Mouse (Mus musculus) C2C12 (cell line): Measurements from ENCODE around the gene Bank1. TPM values are rescaled to one million over a fixed set of nuclear protein-coding genes. Genes with fewer than 3 reads are reported as not detected.

Source experiments
- H3K27me3 ChIP-seq: one replicate; pipeline ENCODE4 v1.6.1; 2011; ENCODE audit not compliant: control insufficient read depth, insufficient read depth, insufficient read length
- H3K36me3 ChIP-seq: one replicate; pipeline ENCODE4 v1.6.1; 2011; ENCODE audit not compliant: control insufficient read depth, insufficient read depth
- H3K4me3 ChIP-seq: one replicate; pipeline ENCODE4 v1.5.1; 2011; ENCODE audit warnings: mild to moderate bottlenecking, control low read depth; ENCODE audit not compliant: poor library complexity, insufficient read depth, severe bottlenecking
- H3K79me2 ChIP-seq: one replicate; pipeline ENCODE4 v1.6.1; 2011; ENCODE audit not compliant: control insufficient read depth, insufficient read depth
- H3K79me3 ChIP-seq: one replicate; pipeline ENCODE4 v1.6.1; 2011; ENCODE audit warnings: low read depth, control low read depth
- H3ac ChIP-seq: one replicate; pipeline ENCODE3; 2011; ENCODE audit warnings: low read depth; ENCODE audit not compliant: control insufficient read depth, insufficient read length
- CEBPB ChIP-seq: IDR thresholded peaks from one replicate; pipeline ENCODE4 v1.6.1; 2011; ENCODE audit warnings: low read depth, mild to moderate bottlenecking, control low read depth, moderate library complexity
- CTCF ChIP-seq: IDR thresholded peaks from one replicate; pipeline ENCODE4 v1.5.1; 2011; ENCODE audit not compliant: control insufficient read depth, insufficient read depth, insufficient read length
- FOSL1 ChIP-seq: IDR thresholded peaks from one replicate; pipeline ENCODE4 v1.8.0; 2011; ENCODE audit warnings: mild to moderate bottlenecking, low read length; ENCODE audit not compliant: poor library complexity, insufficient read depth, severe bottlenecking
- MAX ChIP-seq: IDR thresholded peaks from one replicate; pipeline ENCODE4 v1.6.1; 2011; ENCODE audit warnings: mild to moderate bottlenecking, control low read depth
- MYOD1 ChIP-seq: IDR thresholded peaks from one replicate; pipeline ENCODE4 v1.6.1; 2011; ENCODE audit warnings: low read depth; ENCODE audit not compliant: control insufficient read depth, insufficient read length
- MYOG ChIP-seq: IDR thresholded peaks from one replicate; pipeline ENCODE4 v1.6.1; 2011; ENCODE audit not compliant: control insufficient read depth, insufficient read length; ENCODE audit errors: extremely low read depth
- USF1 ChIP-seq: IDR thresholded peaks from one replicate; pipeline ENCODE4 v1.6.1; 2011; ENCODE audit warnings: low read depth, mild to moderate bottlenecking, control low read depth, moderate library complexity
- polyA plus RNA-seq: library from polyadenylated mRNA; unstranded; fragments of >200 nt; fragmentation: generic; extraction: Trizol; gene quantifications from one replicate; pipeline ENCODE4 v1.2.1, GENCODE M21; 2012; ENCODE audit warnings: missing spikeins

Gene Bank1
- polyA plus RNA-seq, 1 experiment, result not detected

DNA sequence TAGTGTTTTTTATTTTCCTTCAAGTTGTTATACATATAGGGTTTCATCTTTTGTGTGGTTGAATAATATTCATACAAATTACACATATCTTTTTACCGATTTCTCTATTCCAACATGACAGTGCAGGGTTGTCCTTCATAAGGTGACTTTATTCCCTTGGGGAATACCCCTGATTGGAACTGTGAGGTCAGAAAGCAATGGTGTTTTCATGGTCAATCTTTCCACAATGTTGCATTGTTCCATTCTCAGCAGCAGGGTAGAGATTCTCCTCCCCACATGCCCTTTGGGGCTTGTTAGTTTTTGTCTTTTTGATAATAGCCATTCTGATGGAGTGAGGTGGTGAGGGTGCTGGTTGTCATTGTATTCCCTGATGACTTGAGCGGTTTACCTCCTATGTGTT, 80.9 kb downstream of the Bank1 start:
- no peaks in the 10 kb centered on the region for H3K27me3 ChIP-seq
- H3K4me3 ChIP-seq, result no peak overlapping the region
- no peaks in the 10 kb centered on the region for H3K79me3 ChIP-seq
- no peaks in the 10 kb centered on the region for H3K36me3 ChIP-seq
- TF ChIP-seq CTCF, result no peak
- TF ChIP-seq USF1, result no peak
- TF ChIP-seq MAX, result no peak
- TF ChIP-seq MYOG, result no peak
- TF ChIP-seq MYOD1, result no peak
- TF ChIP-seq FOSL1, result no peak
- TF ChIP-seq CEBPB, result no peak
- no peaks in the 10 kb centered on the region for H3K79me2 ChIP-seq
- no peak overlapping the region for H3ac ChIP-seq

DNA sequence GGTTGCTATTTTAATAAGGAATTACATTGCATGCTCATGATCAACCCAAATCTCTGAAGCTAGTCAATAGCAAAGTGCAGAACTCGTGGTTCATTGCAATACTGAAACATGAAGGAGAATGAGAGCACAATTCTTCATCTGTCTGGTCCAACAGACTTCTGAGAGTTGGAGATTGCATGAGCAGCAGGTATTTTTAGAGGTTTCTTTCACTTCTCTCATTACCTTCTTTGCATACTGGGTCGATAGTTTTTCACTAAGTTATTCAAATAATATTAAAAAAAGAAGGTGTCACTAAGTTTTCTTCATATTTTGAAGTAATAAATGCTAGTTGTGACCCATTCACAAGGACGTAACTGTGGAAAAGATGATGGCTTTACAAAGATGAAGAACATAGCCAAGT, 87.1 kb downstream of the Bank1 start:
- H3K36me3 ChIP-seq, result no peaks in the 10 kb centered on the region
- TF ChIP-seq MYOD1, result no peak
- TF ChIP-seq MYOG, result no peak
- TF ChIP-seq FOSL1, result no peak
- TF ChIP-seq CTCF, result no peak
- no peak for TF ChIP-seq CEBPB
- no peak for TF ChIP-seq USF1
- no peak for TF ChIP-seq MAX

GRCm38 (mm10) chr3:136233507-136233906, 92.4 kb downstream of the Bank1 start:
- Histone ChIP-seq H3K36me3 (no peaks in the 10 kb centered on the region), H3K79me2 (no peaks in the 10 kb centered on the region), H3K27me3 (no peaks in the 10 kb centered on the region), H3K79me3 (no peaks in the 10 kb centered on the region), H3K4me3 (no peak overlapping the region), H3ac (no peak overlapping the region)
- TF ChIP-seq CEBPB (no peak), FOSL1 (no peak), CTCF (no peak), MYOG (no peak), MYOD1 (no peak), MAX (no peak), USF1 (no peak)

More for the DNA sequence above, 87.1 kb downstream of the Bank1 start:
- H3K27me3 ChIP-seq, result no peaks in the 10 kb centered on the region
- H3K79me3 ChIP-seq, result no peaks in the 10 kb centered on the region
- H3K79me2 ChIP-seq, result no peaks in the 10 kb centered on the region
- H3ac ChIP-seq, result no peak overlapping the region
- no peak overlapping the region for H3K4me3 ChIP-seq

- H3K36me3 ChIP-seq, result no peaks in the 10 kb centered on the region
- H3K79me2 ChIP-seq, result no peaks in the 10 kb centered on the region
- H3K79me3 ChIP-seq, result no peaks in the 10 kb centered on the region
- no peak overlapping the region for H3K4me3 ChIP-seq
- H3ac ChIP-seq, result no peak overlapping the region
- no peak for TF ChIP-seq FOSL1
- no peak for TF ChIP-seq CEBPB
- no peak for TF ChIP-seq CTCF
- no peak for TF ChIP-seq MAX
- no peak for TF ChIP-seq USF1
- no peak for TF ChIP-seq MYOD1
- no peak for TF ChIP-seq MYOG
- no peaks in the 10 kb centered on the region for H3K27me3 ChIP-seq
These were observed 95.2 kb downstream of the Bank1 start for GRCm38 (mm10) chr3:136230602-136231151.

- no peaks in the 10 kb centered on the region for H3K79me3 ChIP-seq
- no peaks in the 10 kb centered on the region for H3K27me3 ChIP-seq
- H3ac ChIP-seq, result no peak overlapping the region
- H3K79me2 ChIP-seq, result no peaks in the 10 kb centered on the region
- H3K4me3 ChIP-seq, result no peak overlapping the region
- H3K36me3 ChIP-seq, result no peaks in the 10 kb centered on the region
- TF ChIP-seq USF1 (no peak), MYOG (no peak), MYOD1 (no peak), CEBPB (no peak), CTCF (no peak), FOSL1 (no peak), MAX (no peak)
These were observed 136.1 kb downstream of the Bank1 start for GRCm38 (mm10) chr3:136189661-136190228.
